Mouse (Mus musculus) cerebellum, adult 2 months (tissue): ENCODE measurements around the gene Ppp3ca. TPM values are rescaled to one million over a fixed set of nuclear protein-coding genes. Genes with fewer than 3 reads are reported as not detected.

ENCODE experiments used
- DNase-seq, 2 experiments: peaks; one replicate each; pipeline ENCODE4 v3.0.0; 2021
- H3K27ac ChIP-seq: fragments of 200-500 bp; 2 replicates; pipeline ENCODE4 v1.5.1; 2012; ENCODE audit warnings: low read length, control low read depth, inconsistent platforms; ENCODE audit not compliant: insufficient read depth
- H3K27me3 ChIP-seq: fragments of 200-500 bp; 2 replicates; pipeline ENCODE4 v1.6.1; 2012; ENCODE audit warnings: inconsistent platforms, mild to moderate bottlenecking, low read length, moderate library complexity; ENCODE audit not compliant: control insufficient read depth, insufficient read depth
- H3K4me1 ChIP-seq: fragments of 200-500 bp; 2 replicates; pipeline ENCODE4 v1.6.1; 2011; ENCODE audit warnings: low read length; ENCODE audit not compliant: control insufficient read depth, insufficient read depth
- H3K4me3 ChIP-seq: fragments of 200-500 bp; replicated peaks from 2 replicates; pipeline ENCODE3; 2011; ENCODE audit warnings: mild to moderate bottlenecking, low read depth, low read length, control low read depth; ENCODE audit not compliant: insufficient read depth
- CTCF ChIP-seq: fragments of 200-500 bp; IDR thresholded peaks from 2 replicates; pipeline ENCODE4 v1.5.1; 2011; ENCODE audit warnings: low read depth, mild to moderate bottlenecking, control low read depth, low read length, moderate library complexity, borderline replicate concordance; ENCODE audit not compliant: insufficient read depth
- POLR2A ChIP-seq: fragments of 200-500 bp; IDR thresholded peaks from 2 replicates; pipeline ENCODE4 v1.6.1; 2011; ENCODE audit warnings: low read length, control low read depth, borderline replicate concordance; ENCODE audit not compliant: insufficient read depth
- WGBS: fragments of 180-500 bp; shearing (Covaris S2); methylation state at CpG from one replicate; pipeline ENCODE4 v1.1.7; 2018; 5-methylcytosine and 5-hydroxymethylcytosine counted together
- polyA plus RNA-seq: library from polyadenylated mRNA; depleted of rRNA; stranded (reverse); fragments of >200 nt; gene quantifications from 2 replicates; pipeline ENCODE4 v1.2.3, GENCODE M21; 2012

Ppp3ca gene
- polyA plus RNA-seq, 1 experiment, result 334 TPM

- no peak for TF ChIP-seq POLR2A
- no peak for TF ChIP-seq CTCF
Measured at GRCm38 (mm10) chr3:136813886-136814285, 144.0 kb downstream of the Ppp3ca start.

DNA sequence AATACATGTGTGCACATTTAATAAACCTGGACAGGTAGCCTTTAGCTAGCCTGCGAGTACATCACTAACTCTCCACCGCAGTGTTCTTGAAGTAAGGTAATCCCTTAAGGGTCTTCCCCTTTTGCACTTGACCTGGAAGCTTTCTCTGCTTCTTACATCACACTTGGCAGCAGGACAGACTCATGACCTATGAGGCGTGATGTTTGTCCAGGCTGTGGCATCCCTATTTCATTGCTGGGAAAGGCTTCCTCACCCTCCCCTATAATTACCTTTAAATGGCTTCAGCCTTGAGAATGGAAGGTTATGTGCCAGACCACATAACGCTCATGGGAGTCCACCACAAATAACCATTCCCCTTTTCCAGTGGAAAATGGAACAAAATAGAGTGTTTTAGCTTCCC lies 145.0 kb downstream of the Ppp3ca start:
- Histone ChIP-seq H3K4me3 (no peak overlapping the region), H3K4me1 (peaks cover 18% of the 10 kb centered on the region), H3K27me3 (no peaks in the 10 kb centered on the region), H3K27ac (no peak overlapping the region)
- TF ChIP-seq POLR2A, result no peak
- no peak for TF ChIP-seq CTCF
- 55% methylated on average over 4 of the region's 4 CpGs for WGBS
- DNase-seq, result no peak

More at GRCm38 (mm10) chr3:136813886-136814285, 144.0 kb downstream of the Ppp3ca start:
- Histone ChIP-seq H3K27me3 (no peaks in the 10 kb centered on the region), H3K27ac (0 out of 2 replicates have a peak overlapping the region, but pooled peaks have one; percentile 13), H3K4me1 (peaks cover 10% of the 10 kb centered on the region; the same call in 1 of the 2 replicates), H3K4me3 (no peak overlapping the region)
- no peak for DNase-seq
- 75% methylated on average over 2 of the region's 2 CpGs for WGBS

GRCm38 (mm10) chr3:136816319-136816718 lies 146.4 kb downstream of the Ppp3ca start:
- TF ChIP-seq POLR2A (no peak), CTCF (no peak)

GRCm38 (mm10) chr3:136818997-136819396 lies 149.1 kb downstream of the Ppp3ca start:
- H3K27ac ChIP-seq, result no peak overlapping the region; the same call in 1 of the 2 replicates
- H3K27me3 ChIP-seq, result no peaks in the 10 kb centered on the region
- DNase-seq, result peak in 1 of 2 experiments; percentile 23
- no peak overlapping the region for H3K4me3 ChIP-seq
- peaks cover 15% of the 10 kb centered on the region for H3K4me1 ChIP-seq
- no peak for TF ChIP-seq POLR2A
- no peak for TF ChIP-seq CTCF
- 47% methylated on average over 5 of the region's 5 CpGs for WGBS

More at GRCm38 (mm10) chr3:136816319-136816718, 146.4 kb downstream of the Ppp3ca start:
- no peak for DNase-seq
- no peak overlapping the region for H3K27ac ChIP-seq
- peaks cover 18% of the 10 kb centered on the region for H3K4me1 ChIP-seq
- H3K4me3 ChIP-seq, result no peak overlapping the region
- WGBS, result 57% methylated on average over 3 of the region's 3 CpGs
- no peaks in the 10 kb centered on the region for H3K27me3 ChIP-seq

DNA sequence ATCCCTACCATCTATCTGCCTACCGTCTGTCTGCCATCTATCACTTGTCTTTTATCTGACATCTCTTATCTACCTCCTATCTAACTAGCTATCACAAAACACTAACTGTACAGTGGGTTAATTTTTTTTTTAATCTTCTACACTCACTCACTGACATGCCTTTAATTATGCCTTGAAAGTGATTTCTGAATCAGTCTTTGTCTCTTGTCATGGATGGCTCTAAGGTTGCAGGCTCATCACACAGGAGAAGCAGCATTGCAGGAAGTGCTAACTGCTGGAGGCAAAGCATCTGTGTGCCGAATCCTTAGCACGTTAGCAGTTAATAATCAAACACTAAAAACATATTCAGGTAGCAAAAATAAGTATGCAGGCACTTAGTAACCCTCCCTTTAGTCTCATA lies 151.1 kb downstream of the Ppp3ca start:
- Histone ChIP-seq H3K27ac (no peak overlapping the region), H3K4me3 (no peak overlapping the region), H3K4me1 (peaks cover 7% of the 10 kb centered on the region), H3K27me3 (no peaks in the 10 kb centered on the region)
- DNase-seq, result no peak
- 63% methylated on average over 3 of the region's 3 CpGs for WGBS
- TF ChIP-seq POLR2A (no peak), CTCF (no peak)

DNA sequence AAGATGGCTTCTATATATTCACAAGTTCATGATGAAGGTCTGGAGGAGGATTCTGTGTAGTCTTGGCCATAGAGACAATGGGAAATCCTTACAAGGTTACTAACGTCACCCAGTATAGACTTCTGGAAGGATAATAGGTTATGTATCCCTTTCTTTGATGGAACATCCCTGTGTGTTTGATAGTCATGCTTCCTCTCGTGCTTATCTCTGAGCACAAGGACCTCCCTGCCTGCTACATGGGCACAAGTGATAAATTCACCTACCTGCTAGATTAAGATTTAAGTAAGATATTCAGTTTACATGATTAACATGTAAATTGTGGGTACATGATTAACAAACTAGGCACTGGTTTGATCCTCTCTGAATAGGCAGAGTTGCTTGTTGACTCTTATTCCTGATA lies 152.1 kb downstream of the Ppp3ca start:
- Histone ChIP-seq H3K27me3 (no peaks in the 10 kb centered on the region), H3K4me1 (peaks cover 7% of the 10 kb centered on the region), H3K4me3 (no peak overlapping the region), H3K27ac (no peak overlapping the region)
- DNase-seq, result no peak
- WGBS, result 64% methylated on average over 2 of the region's 2 CpGs
- TF ChIP-seq CTCF (no peak), POLR2A (no peak)

DNA sequence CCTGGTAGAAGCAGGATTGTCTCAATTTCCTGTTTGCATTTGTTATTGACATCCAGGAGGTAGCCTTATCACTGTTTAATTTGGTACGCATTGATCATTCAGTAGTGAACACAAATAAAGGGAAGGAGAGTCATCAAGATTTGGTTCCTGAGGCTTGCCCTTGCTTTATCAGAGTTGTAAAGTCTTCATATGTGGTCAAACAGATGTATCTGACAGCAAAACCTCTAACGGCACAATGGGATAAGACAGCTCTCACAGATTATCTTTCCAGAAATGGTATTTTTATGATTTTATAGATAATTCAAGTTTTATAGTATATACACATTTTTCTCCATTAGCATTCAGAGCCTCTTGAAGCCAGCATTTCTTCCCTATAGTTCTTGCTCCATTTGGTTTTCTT lies 152.5 kb downstream of the Ppp3ca start:
- 88% methylated on average over 2 of the region's 2 CpGs for WGBS

DNA sequence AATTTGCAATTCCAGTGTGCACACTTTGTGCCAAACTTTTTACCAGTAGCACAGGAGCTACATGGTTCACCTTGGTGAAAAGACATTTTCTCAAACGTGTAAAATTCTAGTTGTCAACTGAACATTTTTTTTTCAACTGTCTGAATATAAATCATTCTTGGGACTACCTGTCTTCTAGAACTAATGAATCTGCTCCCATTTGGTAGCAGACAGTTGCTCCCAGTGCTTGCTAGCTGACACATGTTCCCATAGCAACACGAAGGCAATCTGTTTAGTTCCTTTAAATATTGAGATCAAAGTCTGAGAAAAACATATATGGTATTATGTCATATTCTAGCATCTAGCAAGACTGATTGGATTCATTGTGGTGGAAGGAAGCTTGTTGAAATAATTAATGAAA lies 158.5 kb downstream of the Ppp3ca start:
- DNase-seq, result no peak

More for the DNA sequence above, 152.5 kb downstream of the Ppp3ca start:
- DNase-seq, result no peak
- H3K27ac ChIP-seq, result no peak overlapping the region
- no peaks in the 10 kb centered on the region for H3K27me3 ChIP-seq
- no peak overlapping the region for H3K4me3 ChIP-seq
- H3K4me1 ChIP-seq, result peaks cover 7% of the 10 kb centered on the region
- TF ChIP-seq CTCF, result no peak
- TF ChIP-seq POLR2A, result no peak

More for the DNA sequence above, 158.5 kb downstream of the Ppp3ca start:
- no peak overlapping the region for H3K4me3 ChIP-seq
- WGBS, result 39% methylated on average over 2 of the region's 2 CpGs
- peaks cover 15% of the 10 kb centered on the region; the same call in 1 of the 2 replicates for H3K4me1 ChIP-seq
- H3K27me3 ChIP-seq, result no peaks in the 10 kb centered on the region
- H3K27ac ChIP-seq, result no peak overlapping the region
- no peak for TF ChIP-seq CTCF
- no peak for TF ChIP-seq POLR2A
